Mouse (Mus musculus): ENCODE data around the gene Igsf8.

- no peak for TF ChIP-seq CTCF (IDR thresholded peaks at IDR 0.05; ENCODE audit: insufficient read depth, low read depth, low read length)
- no peak for TF ChIP-seq POLR2A (IDR thresholded peaks at IDR 0.05; ENCODE audit: insufficient read depth, low read depth, low read length)
These were observed 38.1 kb downstream of the Igsf8 start for GRCm38 (mm10) chr1:172299528-172299927.
